Mouse (Mus musculus): Measurements from ENCODE around the gene Specc1l.

The Specc1l gene

GRCm38 (mm10) chr10:75224154-75224553 is 12.3 kb downstream of the Specc1l start:
- DNase-seq (ENCODE audit: low spot score) = no peak

DNA sequence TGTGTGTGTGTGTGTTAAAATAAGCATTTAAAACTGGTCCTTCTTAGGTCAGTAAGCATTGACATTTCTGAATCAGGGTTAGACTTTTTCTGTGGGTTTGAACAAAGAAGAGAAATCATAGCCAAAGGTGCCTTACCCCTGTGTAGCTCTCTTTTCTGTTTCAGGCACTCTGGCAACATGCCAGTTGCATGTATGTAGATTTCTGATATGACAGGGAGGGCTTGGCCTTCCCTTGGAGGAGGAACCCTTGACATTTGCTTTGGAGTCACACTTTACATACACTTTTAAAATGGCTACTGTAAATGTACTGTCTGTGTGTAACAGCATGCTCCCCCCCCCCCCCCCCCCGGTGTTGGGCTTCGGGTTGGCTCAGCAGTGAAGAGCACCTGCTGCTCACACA is 12.8 kb downstream of the Specc1l start:
- DNase-seq (ENCODE audit: low spot score) = no peak

DNA sequence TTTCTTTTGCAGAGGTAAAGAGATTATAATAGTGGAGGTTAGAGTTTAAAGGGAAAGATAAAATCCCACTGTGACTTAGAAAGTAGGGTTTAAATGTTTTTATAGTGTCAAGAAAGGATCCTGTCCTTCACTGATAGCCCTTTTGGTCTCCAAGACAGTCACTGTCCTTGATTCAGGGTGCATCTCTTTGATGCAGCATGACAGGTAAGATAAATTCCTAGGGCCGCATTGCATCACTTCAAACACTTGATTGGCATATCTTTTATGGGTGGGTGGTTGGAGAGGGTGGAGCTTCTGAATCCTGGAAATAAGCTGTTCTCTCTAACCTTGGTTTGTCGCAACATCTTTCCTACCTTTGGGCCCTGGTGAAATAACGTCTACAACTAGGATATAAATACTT is 15.5 kb downstream of the Specc1l start:
- DNase-seq (ENCODE audit: low spot score) = no peak

GRCm38 (mm10) chr10:75230572-75230971 is 18.7 kb downstream of the Specc1l start:
- DNase-seq (ENCODE audit: low spot score) = no peak

DNA sequence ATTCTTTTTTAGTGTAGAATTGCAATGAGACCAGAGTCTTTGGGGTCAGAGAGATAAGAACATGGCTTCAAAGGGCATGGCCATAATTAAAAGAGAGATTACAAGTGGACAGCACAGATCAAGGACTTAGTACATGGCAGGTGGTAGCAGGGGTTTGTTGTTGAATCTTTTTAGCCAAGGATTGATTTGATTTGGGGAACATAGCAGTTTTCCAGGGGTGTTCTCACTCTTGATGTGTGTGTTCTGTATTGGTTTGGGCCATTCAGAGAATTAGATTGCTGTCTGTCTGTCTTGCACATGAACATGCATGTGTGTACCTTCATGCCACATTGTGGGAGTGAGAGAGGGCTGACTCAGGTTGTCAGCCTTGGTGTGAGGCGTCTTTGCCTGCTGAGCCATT is 20.0 kb downstream of the Specc1l start:
- no peak for DNase-seq (ENCODE audit: low spot score)

GRCm38 (mm10) chr10:75232612-75233155 is 20.8 kb downstream of the Specc1l start:
- no peak for DNase-seq (ENCODE audit: low spot score)

- DNase-seq (ENCODE audit: low spot score) = no peak
Observed at GRCm38 (mm10) chr10:75233489-75233888, 21.6 kb downstream of the Specc1l start.

DNA sequence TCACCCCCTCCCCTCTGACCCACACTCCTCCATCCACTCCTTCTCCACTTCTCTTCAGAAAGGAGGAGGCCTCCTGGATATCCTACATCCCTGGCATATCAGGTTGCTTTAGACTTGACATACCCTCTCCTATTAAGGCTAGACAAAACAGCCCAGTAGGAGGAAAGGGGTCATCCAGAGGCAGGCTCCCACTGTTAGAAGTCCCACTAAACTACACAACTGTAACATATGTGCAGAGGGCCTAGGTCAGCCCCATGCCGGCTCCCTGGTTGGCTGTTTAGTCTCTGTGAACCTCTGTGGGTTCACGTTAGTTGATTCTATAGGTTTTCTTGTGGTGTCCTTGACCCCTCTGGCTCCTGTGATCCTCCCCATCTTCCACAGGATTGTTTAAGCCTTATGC is 23.9 kb downstream of the Specc1l start:
- no peak for DNase-seq (ENCODE audit: low spot score)

- DNase-seq (ENCODE audit: low spot score) = no peak
Observed at GRCm38 (mm10) chr10:75236156-75236555, 24.3 kb downstream of the Specc1l start.

DNA sequence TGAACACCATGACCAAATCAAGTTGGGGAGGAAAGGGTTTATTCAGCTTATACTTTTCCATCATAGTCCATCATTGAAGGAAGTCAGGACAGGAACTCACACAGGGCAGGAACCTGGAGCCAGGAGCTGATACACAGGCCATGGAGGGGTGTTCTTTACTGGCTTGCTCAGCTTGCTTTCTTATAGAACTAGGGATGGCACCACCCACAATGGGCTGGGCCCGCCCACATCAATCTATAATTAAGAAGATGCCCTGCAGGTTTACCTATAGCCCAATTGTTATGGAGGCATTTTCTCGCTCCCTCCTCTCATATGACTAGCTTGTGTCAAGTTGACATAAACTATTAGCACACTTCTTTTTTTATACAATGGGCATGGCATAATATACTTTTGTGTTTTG is 25.3 kb downstream of the Specc1l start:
- DNase-seq (ENCODE audit: low spot score) = no peak

DNA sequence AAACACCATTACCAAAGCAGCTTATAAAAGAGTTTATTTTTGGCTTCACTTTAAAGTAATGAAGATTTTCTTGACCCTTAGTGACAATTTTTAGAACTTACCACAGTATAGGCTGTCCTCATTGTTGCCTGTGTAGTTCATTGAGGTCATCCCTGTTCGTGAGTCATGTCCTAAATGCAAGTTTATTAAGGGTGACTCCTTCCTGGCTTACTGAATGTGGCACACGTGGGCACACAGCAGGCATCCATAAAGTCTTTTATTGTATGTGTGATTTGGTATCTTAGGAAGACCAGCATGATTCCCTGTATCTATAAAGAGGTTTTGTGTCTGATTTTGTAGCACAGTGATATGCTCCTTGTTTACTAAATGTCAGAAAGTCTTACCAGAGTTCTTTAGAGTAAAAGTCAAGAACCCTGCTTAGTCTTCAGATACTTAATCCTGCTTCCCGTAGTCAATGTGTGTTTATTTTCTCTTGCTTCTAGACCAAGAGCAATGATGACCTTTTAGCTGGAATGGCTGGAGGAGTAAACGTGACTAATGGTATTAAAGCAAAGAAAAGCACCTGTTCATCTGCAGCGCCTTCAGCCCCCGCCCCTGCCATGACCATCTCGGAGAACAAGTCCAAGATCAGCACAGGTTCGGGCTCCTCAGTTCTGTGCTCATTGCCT is 28.8 kb downstream of the Specc1l start:
- DNase-seq (ENCODE audit: low spot score) = no peak

DNA sequence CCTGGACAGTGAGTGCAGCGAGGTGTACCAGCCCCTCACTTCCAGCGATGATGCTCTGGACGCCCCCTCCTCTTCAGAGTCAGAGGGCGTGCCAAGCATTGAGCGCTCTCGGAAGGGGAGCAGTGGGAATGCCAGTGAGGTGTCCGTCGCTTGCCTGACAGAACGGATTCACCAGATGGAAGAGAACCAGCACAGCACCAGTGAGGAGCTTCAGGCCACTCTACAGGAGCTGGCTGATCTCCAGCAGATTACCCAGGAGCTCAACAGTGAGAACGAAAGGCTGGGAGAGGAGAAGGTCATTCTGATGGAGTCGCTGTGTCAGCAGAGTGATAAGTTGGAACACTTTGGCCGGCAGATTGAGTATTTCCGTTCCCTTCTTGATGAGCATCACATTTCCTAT is 33.9 kb downstream of the Specc1l start:
- DNase-seq (ENCODE audit: low spot score) = no peak

GRCm38 (mm10) chr10:75246331-75246730 is 34.5 kb downstream of the Specc1l start:
- no peak for DNase-seq (ENCODE audit: low spot score)

- DNase-seq (ENCODE audit: low spot score) = peak; percentile 30
Observed at GRCm38 (mm10) chr10:75251011-75251410, 39.1 kb downstream of the Specc1l start.

GRCm38 (mm10) chr10:75252301-75253022 is 40.6 kb downstream of the Specc1l start:
- DNase-seq (ENCODE audit: low spot score) = no peak

GRCm38 (mm10) chr10:75255091-75255490 is 43.2 kb downstream of the Specc1l start:
- DNase-seq (ENCODE audit: low spot score) = peak; percentile 46

DNA sequence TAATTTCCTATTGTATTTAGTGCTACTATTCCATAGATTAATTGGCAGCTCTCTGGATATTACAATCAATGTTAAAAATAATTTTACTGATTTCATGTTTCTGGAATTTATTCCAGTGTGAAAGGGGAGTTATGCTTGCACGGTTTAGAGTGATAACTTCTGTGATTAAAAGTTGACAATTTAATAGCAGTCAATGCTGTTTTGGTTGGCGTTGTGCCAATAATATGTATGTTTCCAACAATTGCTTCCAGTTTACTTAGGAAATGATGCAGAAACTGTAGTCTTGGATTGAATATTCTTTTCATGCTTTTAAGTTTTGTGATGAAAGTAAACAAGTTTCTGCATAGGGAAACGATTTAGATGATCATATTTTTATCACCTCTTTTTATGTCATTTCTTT is 45.5 kb downstream of the Specc1l start:
- no peak for DNase-seq (ENCODE audit: low spot score)

GRCm38 (mm10) chr10:75258241-75258640 is 46.4 kb downstream of the Specc1l start:
- peak; percentile 5 for DNase-seq (ENCODE audit: low spot score)

GRCm38 (mm10) chr10:75261268-75261667 is 49.4 kb downstream of the Specc1l start:
- DNase-seq (ENCODE audit: low spot score) = no peak

DNA sequence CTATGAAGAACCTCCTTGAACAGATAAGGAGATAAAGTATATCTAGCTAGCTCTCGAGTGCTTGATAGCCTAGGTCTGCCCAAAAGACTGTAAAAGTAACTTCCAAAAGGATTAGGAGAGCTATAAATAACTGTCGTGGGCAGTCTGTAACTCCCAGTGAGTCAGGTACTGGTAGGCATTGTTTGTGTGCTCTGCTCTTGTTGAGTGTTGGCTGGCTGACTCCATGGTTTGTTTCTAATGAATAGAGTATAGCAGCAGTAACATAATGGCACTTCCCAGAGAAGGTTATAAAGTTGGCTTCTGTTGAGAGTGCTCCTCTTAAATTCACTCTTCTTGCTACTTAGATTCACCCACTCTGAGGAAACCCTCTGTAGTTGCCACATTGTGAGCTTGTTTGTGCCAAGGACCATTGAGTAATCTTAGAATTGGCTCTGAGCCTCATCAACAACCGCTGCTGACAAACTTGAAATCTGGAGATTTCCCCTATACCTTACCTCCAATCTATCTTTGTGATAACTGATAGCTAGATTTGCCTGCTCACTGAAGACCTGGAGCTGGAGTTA is 53.2 kb downstream of the Specc1l start:
- DNase-seq (ENCODE audit: low spot score) = no peak

GRCm38 (mm10) chr10:75273020-75273419 is 61.1 kb downstream of the Specc1l start:
- DNase-seq (ENCODE audit: low spot score) = no peak

DNA sequence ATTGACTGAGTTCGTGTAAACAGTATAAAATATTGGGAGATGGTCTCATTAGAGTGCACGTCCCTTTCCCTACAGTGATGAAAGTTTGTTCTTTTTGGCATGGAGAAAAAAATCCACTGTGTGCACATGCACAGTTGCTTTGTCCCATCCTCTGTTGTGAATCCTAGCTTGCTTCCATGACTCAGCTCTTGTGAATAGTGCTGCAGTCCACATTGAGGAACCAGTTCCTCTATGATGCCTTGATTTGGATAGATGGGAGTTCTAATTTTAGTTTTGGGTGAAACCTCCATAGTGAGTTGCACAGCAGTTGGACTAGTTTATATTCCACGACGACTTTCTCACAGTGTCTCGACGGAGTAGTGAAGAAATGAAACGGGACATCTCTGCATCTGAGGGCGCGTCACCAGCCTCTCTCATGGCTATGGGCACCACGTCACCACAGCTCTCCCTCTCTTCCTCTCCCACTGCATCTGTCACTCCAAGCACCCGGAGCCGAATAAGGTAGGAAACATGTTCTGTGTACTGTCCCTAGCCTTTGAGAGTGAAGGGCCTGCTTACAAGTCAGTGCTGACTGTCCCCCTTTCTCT is 64.6 kb downstream of the Specc1l start:
- no peak for DNase-seq (ENCODE audit: low spot score)

DNA sequence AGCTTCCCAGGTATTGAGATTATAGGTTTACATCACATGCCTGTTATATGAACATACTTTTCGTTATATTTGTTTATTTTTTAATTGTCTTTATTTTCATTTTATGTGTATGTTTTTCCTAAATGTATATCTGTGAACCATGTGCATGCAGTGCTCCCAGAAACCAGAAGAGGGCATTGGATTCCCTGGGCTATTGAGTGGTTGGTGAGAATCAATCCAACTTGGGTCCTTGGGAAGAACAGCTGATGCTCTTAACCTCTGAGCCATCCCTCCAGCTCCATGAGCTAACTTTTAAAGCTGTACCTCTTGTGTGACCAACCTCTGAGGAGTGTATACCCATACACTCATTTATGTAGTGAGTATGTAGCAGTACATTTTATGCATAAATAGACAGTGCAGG is 65.6 kb downstream of the Specc1l start:
- peak; percentile 45 for DNase-seq (ENCODE audit: low spot score)
